Mouse (Mus musculus) forebrain, embryonic 12.5 days (tissue): ENCODE measurements at regions not wholly inside any gene's neighbourhood (a gene's known extent, or its start where the extent isn't known, plus 50 kb on each side); places are given as distances from the start of the nearest gene placed in this dataset.

Experiments
- ATAC-seq: fragments of 200-750 bp; cut with Nextera tagmentation; 2 replicates; pipeline ENCODE4 v1.8.0; 2017; ENCODE audit warnings: moderate TSS enrichment; ENCODE audit not compliant: low FRiP score
- H3K27ac ChIP-seq: fragments of 300-500 bp; sonication (generic); 2 replicates; pipeline ENCODE4 v1.5.1; 2016; ENCODE audit warnings: mild to moderate bottlenecking
- H3K27me3 ChIP-seq: fragments of 300-500 bp; sonication (generic); 2 replicates; pipeline ENCODE4 v1.6.1; 2016; ENCODE audit warnings: mild to moderate bottlenecking
- H3K36me3 ChIP-seq: fragments of 300-500 bp; sonication (generic); replicated peaks from 2 replicates; pipeline ENCODE4 v1.6.1; 2016; ENCODE audit warnings: mild to moderate bottlenecking
- H3K4me1 ChIP-seq: fragments of 300-500 bp; sonication (generic); 2 replicates; pipeline ENCODE4 v1.6.1; 2016
- H3K4me2 ChIP-seq: fragments of 300-500 bp; sonication (generic); 2 replicates; pipeline ENCODE4 v1.6.1; 2016; ENCODE audit warnings: mild to moderate bottlenecking, moderate library complexity
- H3K4me3 ChIP-seq: fragments of 300-500 bp; sonication (generic); replicated peaks from 2 replicates; pipeline ENCODE4 v1.5.1; 2016; ENCODE audit warnings: mild to moderate bottlenecking
- H3K9ac ChIP-seq: fragments of 300-500 bp; sonication (generic); 2 replicates; pipeline ENCODE4 v1.6.1; 2016; ENCODE audit warnings: mild to moderate bottlenecking
- H3K9me3 ChIP-seq: fragments of 300-500 bp; sonication (generic); 2 replicates; pipeline ENCODE4 v1.6.1; 2016
- WGBS: fragments of 180-500 bp; shearing (Covaris S2); methylation state at CpG from one replicate; pipeline ENCODE4 v1.1.7; 2016; 5-methylcytosine and 5-hydroxymethylcytosine counted together

DNA sequence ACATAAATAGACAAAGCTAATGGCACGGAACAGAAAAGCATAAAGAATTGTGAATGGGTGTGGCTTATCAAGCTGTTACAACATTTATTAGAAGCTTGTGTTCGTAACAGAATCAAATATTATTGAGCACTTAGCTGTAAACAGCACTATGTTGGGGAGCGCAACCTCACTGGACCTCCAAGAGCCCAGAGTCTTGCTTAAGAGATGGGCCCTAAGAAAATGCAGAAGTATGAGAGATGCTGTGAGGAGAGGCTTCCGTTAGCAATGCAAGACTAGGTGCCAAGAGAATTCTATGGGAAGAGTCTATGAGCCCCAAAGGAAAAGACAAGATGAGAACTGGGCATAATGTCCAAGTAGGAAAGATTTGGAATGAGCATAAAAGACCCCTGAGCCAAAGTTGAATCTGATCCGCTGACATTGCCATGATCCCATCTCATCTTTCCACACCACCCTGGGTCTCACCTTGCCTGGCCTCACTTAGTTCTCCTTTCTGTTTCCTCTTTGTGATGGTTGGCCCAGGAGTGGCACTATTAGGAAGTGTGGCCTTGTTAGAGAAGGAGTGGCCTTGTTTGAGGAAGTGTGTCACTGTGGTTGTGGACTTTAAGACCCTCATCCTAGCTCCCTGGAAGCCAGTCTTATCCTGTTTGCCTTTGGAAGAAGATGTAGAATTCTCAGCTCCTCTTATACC lies 169.3 kb upstream of the Tyw5 start:
- H3K4me1 ChIP-seq = no peaks in the 10 kb centered on the region
- no peak for ATAC-seq
- no peaks in the 10 kb centered on the region for H3K36me3 ChIP-seq
- no peaks in the 10 kb centered on the region for H3K27me3 ChIP-seq
- H3K9ac ChIP-seq = no peak overlapping the region
- 87% methylated on average over 5 of the region's 5 CpGs for WGBS
- H3K4me3 ChIP-seq = no peak overlapping the region
- peaks cover 2% of the 10 kb centered on the region; the same call in 1 of the 2 replicates for H3K9me3 ChIP-seq
- no peak overlapping the region for H3K27ac ChIP-seq
- H3K4me2 ChIP-seq = no peak overlapping the region

DNA sequence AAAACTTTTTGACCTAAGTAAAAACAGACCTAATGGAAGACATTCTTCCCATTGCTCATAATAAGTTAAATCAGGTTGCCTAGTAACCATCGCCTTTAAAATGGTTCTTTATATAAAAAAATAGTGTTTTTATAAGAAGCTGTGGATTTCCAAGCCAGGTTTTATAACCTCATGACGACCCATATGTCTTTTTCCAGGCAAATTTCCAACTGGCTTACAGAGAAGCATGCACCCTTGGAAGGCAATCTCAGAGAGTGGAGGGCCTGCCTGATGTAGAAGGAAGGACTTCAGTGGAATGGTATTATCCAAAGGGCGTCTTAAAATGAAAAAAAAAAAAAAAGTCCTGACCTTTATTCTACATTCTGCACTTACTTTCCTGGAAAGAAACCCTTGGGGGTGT lies 172.2 kb upstream of the Tyw5 start:
- no peak overlapping the region for H3K4me3 ChIP-seq
- no peak overlapping the region for H3K4me2 ChIP-seq
- H3K4me1 ChIP-seq = no peaks in the 10 kb centered on the region
- peaks cover 2% of the 10 kb centered on the region; the same call in 1 of the 2 replicates for H3K9me3 ChIP-seq
- H3K27me3 ChIP-seq = no peaks in the 10 kb centered on the region
- WGBS = 85% methylated on average over 3 of the region's 3 CpGs
- no peak overlapping the region for H3K27ac ChIP-seq
- no peak overlapping the region for H3K9ac ChIP-seq
- ATAC-seq = no peak
- no peaks in the 10 kb centered on the region for H3K36me3 ChIP-seq

DNA sequence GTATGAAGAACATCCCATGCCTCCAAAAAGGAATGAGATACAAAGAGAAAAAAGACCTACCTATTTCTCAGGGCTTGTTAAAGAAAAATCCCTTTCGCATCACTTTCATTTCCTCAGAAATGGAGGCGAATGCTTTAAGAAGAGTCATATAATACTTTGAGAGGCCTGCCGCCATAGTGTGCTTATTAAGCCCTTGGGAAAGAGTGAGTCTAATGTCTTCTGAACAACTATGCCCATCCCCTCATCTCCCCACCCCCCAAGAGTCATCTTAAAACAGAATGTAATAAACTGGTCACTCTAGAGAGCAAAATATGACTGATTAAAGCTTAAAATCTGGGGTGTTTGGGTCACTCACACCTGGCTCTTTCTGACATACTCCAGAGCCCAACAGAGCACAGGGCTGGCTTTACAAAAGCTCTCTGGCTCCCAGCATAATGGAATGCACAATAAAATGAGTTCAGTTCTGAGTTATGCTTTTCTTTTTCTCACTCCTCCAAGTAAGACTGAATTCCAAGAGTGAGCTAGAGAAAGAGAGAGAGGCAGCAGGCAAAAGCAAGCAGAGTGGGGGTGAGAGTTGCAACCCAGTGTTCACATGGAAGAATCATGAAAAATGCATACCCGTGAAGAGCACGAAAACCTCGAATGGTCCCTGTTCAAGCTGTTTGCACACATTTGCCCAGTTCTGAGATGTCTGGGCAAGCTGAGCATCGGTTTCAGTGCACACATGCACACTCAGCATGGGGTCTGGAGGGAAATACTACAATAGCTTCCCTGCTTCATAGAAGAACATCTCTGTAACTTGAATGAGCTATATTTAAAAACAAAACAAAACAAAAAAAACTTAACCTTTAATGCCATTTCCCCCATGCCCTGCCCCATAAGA lies 180.0 kb upstream of the Spats2l start:
- no peak overlapping the region for H3K27ac ChIP-seq
- H3K4me3 ChIP-seq = no peak overlapping the region
- H3K4me1 ChIP-seq = no peaks in the 10 kb centered on the region; the same call in 1 of the 2 replicates
- H3K27me3 ChIP-seq = 0 out of 2 replicates have a peak, but pooled peaks cover 3% of the 10 kb centered on the region
- no peak overlapping the region for H3K9ac ChIP-seq
- H3K9me3 ChIP-seq = 0 out of 2 replicates have a peak, but pooled peaks cover 2% of the 10 kb centered on the region
- no peaks in the 10 kb centered on the region for H3K36me3 ChIP-seq
- ATAC-seq = no peak
- 78% methylated on average over 7 of the region's 7 CpGs for WGBS
- H3K4me2 ChIP-seq = no peak overlapping the region

DNA sequence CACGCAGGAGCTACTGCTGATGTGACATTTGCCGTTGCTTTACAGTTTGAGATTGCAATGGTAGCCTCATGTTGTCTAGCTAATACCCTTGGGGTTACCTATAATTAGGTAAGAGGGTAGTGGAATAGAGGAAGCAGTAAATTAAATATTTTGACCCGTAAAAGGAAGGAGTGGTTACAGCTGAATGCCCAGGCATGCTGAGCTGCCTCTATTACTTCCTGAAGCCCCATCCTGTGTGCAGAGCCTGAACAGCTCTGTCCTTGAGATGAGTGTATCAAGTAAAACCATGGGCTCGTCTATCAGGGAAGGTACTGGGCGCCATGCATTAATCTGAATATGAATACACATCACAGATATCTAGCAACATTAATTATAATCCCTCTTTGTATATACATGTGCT lies 179.1 kb upstream of the Spats2l start:
- H3K4me1 ChIP-seq = no peaks in the 10 kb centered on the region; the same call in 1 of the 2 replicates
- 77% methylated on average over 5 of the region's 5 CpGs for WGBS
- 0 out of 2 replicates have a peak, but pooled peaks cover 3% of the 10 kb centered on the region for H3K27me3 ChIP-seq
- H3K27ac ChIP-seq = no peak overlapping the region
- H3K36me3 ChIP-seq = no peaks in the 10 kb centered on the region
- no peak overlapping the region for H3K4me3 ChIP-seq
- H3K9ac ChIP-seq = no peak overlapping the region
- H3K9me3 ChIP-seq = no peaks in the 10 kb centered on the region
- no peak overlapping the region for H3K4me2 ChIP-seq
- ATAC-seq = no peak

DNA sequence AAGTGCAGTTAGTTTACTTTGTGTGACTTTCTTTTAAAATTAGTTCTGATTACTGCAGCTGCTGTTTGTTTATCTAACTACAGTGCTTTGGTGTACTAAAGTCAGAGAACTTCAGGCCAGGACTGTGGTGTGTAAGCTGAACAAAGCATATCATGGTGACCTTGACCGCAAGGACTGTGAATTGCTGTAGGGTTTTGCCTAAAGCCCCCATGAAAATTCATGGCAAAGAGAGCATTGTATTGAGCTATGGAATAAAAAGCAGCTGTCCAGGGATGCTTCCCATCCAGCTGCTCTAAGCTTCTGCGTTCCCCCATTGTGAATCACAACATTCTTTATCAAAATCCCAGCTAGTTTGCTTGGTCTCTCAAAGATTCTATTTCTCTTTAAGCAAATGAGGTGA lies 173.0 kb upstream of the Spats2l start:
- H3K9me3 ChIP-seq = no peaks in the 10 kb centered on the region
- WGBS = 77% methylated on average over 2 of the region's 2 CpGs

GRCm38 (mm10) chr1:57605525-57605924 lies 168.4 kb upstream of the Spats2l start:
- Histone ChIP-seq H3K9ac (no peak overlapping the region), H3K27ac (no peak overlapping the region), H3K36me3 (no peaks in the 10 kb centered on the region), H3K9me3 (no peaks in the 10 kb centered on the region), H3K4me1 (peaks cover 24% of the 10 kb centered on the region), H3K4me2 (no peak overlapping the region), H3K27me3 (peaks cover 35% of the 10 kb centered on the region), H3K4me3 (no peak overlapping the region)
- 74% methylated on average over 1 of the region's 1 CpGs for WGBS
- ATAC-seq = no peak

More for the DNA sequence above, 173.0 kb upstream of the Spats2l start:
- no peak for ATAC-seq
- peaks cover 25% of the 10 kb centered on the region for H3K27me3 ChIP-seq
- H3K4me2 ChIP-seq = no peak overlapping the region
- no peak overlapping the region for H3K27ac ChIP-seq
- no peak overlapping the region for H3K4me3 ChIP-seq
- no peak overlapping the region for H3K9ac ChIP-seq
- peaks cover 6% of the 10 kb centered on the region; the same call in 1 of the 2 replicates for H3K4me1 ChIP-seq
- no peaks in the 10 kb centered on the region for H3K36me3 ChIP-seq

DNA sequence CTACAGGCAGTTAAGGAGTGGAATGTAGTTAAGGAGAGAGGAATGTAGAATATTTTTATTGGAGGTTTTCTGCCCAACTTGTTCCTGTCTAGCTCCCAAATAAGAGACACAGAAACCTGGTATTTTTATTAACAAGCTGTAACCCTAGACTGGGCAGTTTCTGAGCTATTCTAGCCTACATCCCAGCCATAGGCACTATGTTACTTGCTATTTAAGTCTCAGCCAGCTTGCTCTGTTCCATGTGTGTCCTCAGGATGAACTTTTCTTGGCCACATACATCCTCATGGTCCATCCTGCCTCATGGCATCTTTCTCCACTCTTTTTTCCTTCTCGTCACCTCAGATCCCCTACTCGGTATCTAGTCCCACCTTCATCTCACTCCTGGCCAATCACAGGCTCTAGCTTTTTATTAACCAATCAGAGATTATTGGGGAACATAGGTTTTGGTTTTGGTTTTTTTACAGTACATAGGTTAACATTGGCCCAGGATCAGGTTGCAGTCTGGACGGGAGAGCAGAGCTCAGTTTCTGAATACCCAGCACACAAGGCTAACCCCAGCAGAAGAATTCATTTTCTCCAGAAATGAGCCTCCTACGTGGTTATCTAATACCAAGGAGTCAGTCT lies 167.8 kb upstream of the Spats2l start:
- no peak overlapping the region for H3K4me3 ChIP-seq
- H3K9me3 ChIP-seq = no peaks in the 10 kb centered on the region
- no peaks in the 10 kb centered on the region for H3K36me3 ChIP-seq
- no peak overlapping the region for H3K27ac ChIP-seq
- peaks cover 34% of the 10 kb centered on the region for H3K27me3 ChIP-seq
- H3K9ac ChIP-seq = no peak overlapping the region
- ATAC-seq = no peak
- peaks cover 19% of the 10 kb centered on the region for H3K4me1 ChIP-seq
- H3K4me2 ChIP-seq = no peak overlapping the region
- 73% methylated on average over 4 of the region's 4 CpGs for WGBS

- H3K27me3 ChIP-seq = peaks cover 42% of the 10 kb centered on the region
These were observed 166.9 kb upstream of the Spats2l start for GRCm38 (mm10) chr1:57607026-57607425.

DNA sequence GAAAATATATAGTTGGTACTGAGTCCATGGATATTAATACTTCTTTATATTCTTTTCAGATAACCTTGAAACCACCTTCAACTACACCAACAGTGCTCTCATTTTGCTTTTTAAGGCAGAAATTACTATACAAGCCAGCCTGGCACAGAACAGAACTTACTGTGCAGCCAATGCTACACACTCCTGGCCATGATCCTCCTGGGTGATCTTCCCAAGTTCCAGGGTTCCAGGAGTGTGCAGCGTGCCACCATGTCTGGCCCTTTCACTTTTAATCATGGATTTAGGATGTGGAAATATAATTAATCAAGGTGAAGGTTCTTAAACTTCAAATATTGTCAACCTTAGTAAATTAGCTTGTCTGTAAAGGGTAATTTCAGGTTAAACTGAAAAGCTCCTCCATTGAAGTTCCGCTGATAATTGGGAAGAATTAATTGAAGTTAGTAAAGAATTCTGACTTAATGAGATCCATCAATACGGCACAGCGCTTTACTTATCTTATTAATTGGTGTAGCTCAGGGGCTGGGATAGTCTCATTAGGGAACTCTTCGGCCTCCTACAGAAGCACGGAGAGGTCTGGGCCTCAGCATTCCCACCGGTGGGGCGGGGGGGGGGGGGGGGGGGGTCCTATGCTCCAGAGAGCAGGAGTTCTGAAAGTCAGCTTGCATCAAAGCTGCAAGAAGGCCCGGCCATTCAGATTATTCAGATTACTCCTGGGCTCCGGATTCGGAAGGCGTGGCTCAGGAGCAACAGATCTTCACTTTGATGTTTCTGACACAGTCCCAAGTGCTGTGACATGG lies 166.1 kb upstream of the Spats2l start:
- peak; percentile 78 for ATAC-seq
- no peak overlapping the region for H3K9ac ChIP-seq
- peak overlapping the region; percentile 54; the same call in 1 of the 2 replicates for H3K27ac ChIP-seq
- no peak overlapping the region for H3K4me2 ChIP-seq
- WGBS = 12% methylated on average over 12 of the region's 12 CpGs
- no peaks in the 10 kb centered on the region for H3K36me3 ChIP-seq
- peaks cover 49% of the 10 kb centered on the region for H3K27me3 ChIP-seq
- no peak overlapping the region for H3K4me3 ChIP-seq
- no peaks in the 10 kb centered on the region for H3K9me3 ChIP-seq
- H3K4me1 ChIP-seq = peaks cover 27% of the 10 kb centered on the region

More at GRCm38 (mm10) chr1:57607026-57607425, 166.9 kb upstream of the Spats2l start:
- H3K4me2 ChIP-seq = no peak overlapping the region
- no peak overlapping the region for H3K27ac ChIP-seq
- WGBS = 47% methylated on average over 8 of the region's 8 CpGs
- H3K4me3 ChIP-seq = no peak overlapping the region
- H3K36me3 ChIP-seq = no peaks in the 10 kb centered on the region
- H3K4me1 ChIP-seq = peaks cover 20% of the 10 kb centered on the region
- H3K9me3 ChIP-seq = no peaks in the 10 kb centered on the region
- H3K9ac ChIP-seq = no peak overlapping the region
- no peak for ATAC-seq

DNA sequence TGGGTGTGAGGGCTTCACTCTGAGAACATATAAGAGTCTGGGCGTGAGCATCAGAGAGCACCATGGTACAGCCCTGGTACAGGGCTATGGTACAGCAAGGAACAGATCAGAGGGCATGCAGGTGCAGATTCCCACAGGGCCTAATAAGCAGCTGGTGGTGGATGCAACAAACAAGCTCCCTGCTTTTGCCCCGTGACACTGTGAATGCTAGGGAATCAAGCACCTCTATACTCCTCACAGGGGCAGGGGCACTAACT lies 165.6 kb upstream of the Spats2l start:
- WGBS = 5% methylated on average over 2 of the region's 2 CpGs
- H3K4me3 ChIP-seq = no peak overlapping the region
- H3K9me3 ChIP-seq = no peaks in the 10 kb centered on the region
- peaks cover 53% of the 10 kb centered on the region for H3K27me3 ChIP-seq
- no peak overlapping the region for H3K9ac ChIP-seq
- H3K36me3 ChIP-seq = no peaks in the 10 kb centered on the region
- no peak overlapping the region for H3K4me2 ChIP-seq
- peak; percentile 58 for ATAC-seq
- peaks cover 33% of the 10 kb centered on the region for H3K4me1 ChIP-seq
- H3K27ac ChIP-seq = peak overlapping the region; percentile 54; the same call in 1 of the 2 replicates

DNA sequence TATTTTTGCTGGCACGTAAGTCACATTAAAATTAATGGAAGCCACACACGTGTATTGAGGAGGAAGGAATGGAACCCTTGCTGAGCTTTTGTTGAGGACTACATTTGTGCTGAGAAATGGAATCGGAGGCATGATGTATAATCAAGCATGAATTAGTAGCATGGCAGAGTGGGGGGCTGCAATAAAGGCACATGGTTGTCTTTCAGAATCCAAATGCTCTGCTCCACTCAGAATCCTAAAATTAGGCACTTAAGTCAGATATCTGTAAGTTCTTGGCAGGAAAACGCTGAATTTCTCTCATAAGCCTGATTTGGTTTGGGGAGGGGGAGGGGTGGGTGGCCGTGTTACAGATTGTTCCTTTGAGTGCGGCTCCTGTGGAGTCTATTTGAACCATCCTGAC lies 164.7 kb upstream of the Spats2l start:
- H3K27me3 ChIP-seq = peaks cover 60% of the 10 kb centered on the region
- H3K4me2 ChIP-seq = 0 out of 2 replicates have a peak overlapping the region, but pooled peaks have one; percentile 10
- no peaks in the 10 kb centered on the region for H3K9me3 ChIP-seq
- H3K4me1 ChIP-seq = peaks cover 34% of the 10 kb centered on the region
- H3K36me3 ChIP-seq = no peaks in the 10 kb centered on the region
- no peak overlapping the region for H3K27ac ChIP-seq
- H3K9ac ChIP-seq = no peak overlapping the region
- 10% methylated on average over 6 of the region's 6 CpGs for WGBS
- 0 out of 2 replicates have a peak, but pooled peaks have one; percentile 45 for ATAC-seq
- no peak overlapping the region for H3K4me3 ChIP-seq

- no peak for ATAC-seq
- Histone ChIP-seq H3K27ac (peak overlapping the region; percentile 42), H3K36me3 (no peaks in the 10 kb centered on the region), H3K4me1 (peaks cover 34% of the 10 kb centered on the region), H3K9me3 (no peaks in the 10 kb centered on the region), H3K27me3 (peaks cover 43% of the 10 kb centered on the region), H3K4me2 (no peak overlapping the region), H3K9ac (no peak overlapping the region), H3K4me3 (no peak overlapping the region)
- 57% methylated on average over 4 of the region's 4 CpGs for WGBS
These were observed 161.8 kb upstream of the Spats2l start for GRCm38 (mm10) chr1:57612171-57612570.
